Mouse (Mus musculus) cerebellum, postnatal 4 days (tissue): ENCODE data around the gene Rnf169.

Source experiments
- DNase-seq, 2 experiments: peaks; one replicate each; pipeline ENCODE4 v3.0.0; 2022; ENCODE audit warnings: low spot score in 2 of 2, mixed read lengths in 1 of 2

Rnf169 gene

DNA sequence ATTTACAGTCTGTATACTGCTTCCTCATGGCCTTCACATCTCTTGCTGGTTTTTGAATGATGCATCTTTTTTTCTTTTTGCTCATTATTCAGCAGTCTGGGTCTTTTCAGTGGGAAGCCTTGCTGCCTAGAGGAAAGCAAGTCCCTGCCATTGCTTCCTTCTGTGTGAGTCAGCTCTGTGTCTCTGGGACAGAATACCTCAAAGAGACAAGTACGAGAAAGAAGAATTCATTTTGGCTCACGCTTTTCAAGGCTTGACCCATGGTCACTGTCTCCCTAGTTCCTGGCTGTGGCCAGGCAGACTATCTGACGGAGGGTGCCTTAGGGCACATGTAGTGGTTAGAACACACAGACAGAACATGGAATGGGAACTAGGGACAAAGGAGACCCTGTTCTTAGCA, 86.3 kb downstream of the Rnf169 start:
- no peak for DNase-seq

DNA sequence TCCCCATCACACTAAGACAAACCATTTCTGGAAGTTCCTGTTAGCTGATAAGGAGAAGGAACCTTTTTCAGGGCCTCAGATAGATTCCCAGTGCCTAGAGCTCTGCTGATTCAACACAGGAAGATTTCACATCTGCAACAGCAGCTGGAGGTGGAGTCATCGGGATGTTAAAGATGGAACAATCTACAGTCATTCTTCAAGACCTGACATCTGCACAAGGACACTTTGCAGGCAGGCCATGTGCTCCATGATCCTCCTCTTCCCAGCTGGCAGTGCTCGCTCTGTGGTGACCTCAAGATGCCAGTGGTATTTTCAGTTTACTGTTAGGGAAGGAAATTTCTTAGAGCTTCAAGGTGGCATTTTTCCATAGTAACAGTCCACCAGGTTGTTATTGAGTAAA, 87.9 kb downstream of the Rnf169 start:
- DNase-seq = no peak

- DNase-seq = no peak
Observed at GRCm38 (mm10) chr7:99891471-99891870, 88.8 kb downstream of the Rnf169 start.

- DNase-seq = no peak
Observed at GRCm38 (mm10) chr7:99890168-99890755, 90.0 kb downstream of the Rnf169 start.

GRCm38 (mm10) chr7:99889175-99889880, 90.9 kb downstream of the Rnf169 start:
- peak in 1 of 2 experiments; percentile 16 for DNase-seq

- no peak for DNase-seq
Observed at GRCm38 (mm10) chr7:99887743-99888142, 92.5 kb downstream of the Rnf169 start.

DNA sequence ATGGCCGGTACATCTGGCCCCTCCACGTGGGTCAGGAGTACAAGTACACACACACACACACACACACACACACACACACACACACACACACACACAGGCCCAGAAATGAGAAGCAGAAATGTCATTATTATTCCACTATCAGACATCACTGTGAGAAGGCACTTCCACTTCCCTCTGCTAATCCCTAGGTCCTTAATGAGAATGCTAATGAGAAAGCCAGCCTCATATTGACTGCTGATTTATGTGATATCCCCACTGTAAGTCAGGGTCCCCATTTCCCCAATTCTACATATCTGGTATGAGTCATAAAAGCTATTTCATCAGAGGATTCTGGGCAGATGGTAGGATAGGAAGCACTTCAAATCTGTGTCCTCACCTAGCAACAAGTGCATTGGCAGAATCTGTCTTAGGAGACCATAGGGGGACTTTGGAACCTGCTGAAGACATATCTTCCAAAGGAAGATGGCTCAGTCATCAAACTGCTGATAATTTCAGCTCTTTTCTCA, 93.0 kb downstream of the Rnf169 start:
- no peak for DNase-seq

- DNase-seq = no peak
Observed at GRCm38 (mm10) chr7:99878254-99878653, 102.0 kb downstream of the Rnf169 start.

- peak; percentile 77 to 80 for DNase-seq
Observed at GRCm38 (mm10) chr7:99876345-99876744, 103.9 kb downstream of the Rnf169 start.

DNA sequence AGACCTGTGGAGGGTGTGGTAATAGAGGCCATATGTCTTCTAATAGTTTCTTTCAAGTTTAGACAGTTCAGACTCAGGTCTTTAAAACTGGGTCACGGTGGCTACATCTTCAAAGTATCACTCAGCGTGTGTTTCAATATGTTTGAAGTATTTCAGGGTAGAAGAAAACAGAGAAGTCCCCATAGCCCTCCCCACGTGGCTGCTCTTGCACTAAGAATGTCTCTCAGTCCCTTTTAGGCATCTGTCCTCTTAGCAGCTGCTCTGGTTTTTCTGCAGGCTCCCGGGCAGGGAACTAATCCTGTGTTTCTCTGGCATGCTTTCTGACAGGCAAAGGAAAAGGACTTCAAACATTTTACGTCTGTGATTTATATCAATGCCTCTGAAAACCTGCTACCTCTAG, 104.4 kb downstream of the Rnf169 start:
- DNase-seq = no peak

DNA sequence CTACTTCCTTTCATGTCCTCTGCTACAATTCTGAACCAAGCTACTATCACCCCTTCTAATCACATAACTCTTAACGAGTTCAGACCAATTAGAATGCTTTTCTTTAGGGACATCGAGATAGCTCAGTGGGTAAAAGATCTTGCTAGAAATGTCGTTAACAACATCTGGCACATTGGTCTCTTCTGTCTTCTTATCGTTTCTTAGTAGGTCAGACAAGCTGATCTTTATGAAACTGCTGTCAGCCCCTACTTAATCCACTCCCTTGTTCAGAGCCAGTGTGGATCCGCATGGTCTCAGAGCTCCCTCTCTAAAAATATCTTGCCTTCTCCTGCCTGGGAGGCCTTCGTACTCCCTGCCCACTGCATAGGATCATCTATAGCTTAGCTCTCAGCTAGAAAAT, 106.3 kb downstream of the Rnf169 start:
- no peak for DNase-seq
